Mouse (Mus musculus) kidney, embryonic 15.5 days (tissue): ENCODE data around the gene Gm10354. TPM values are rescaled to one million over a fixed set of nuclear protein-coding genes. Genes with fewer than 3 reads are reported as not detected.
A peak's percentile ranks its signal among the peaks of the same experiment; 100 is the strongest.
"Not testable (repeated sequence)": the region's sequence is repeated elsewhere in the genome, so short reads cannot be mapped to it uniquely, and the experiment has no call there.

Source experiments
- ATAC-seq: fragments of 200-750 bp; cut with Nextera tagmentation; replicated peaks from 2 replicates; pipeline ENCODE4 v1.8.0; 2017; ENCODE audit warnings: moderate TSS enrichment; ENCODE audit not compliant: low FRiP score
- H3K27ac ChIP-seq: fragments of 300-500 bp; sonication (generic); 2 replicates; pipeline ENCODE4 v1.5.1; 2015; ENCODE audit warnings: mild to moderate bottlenecking, inconsistent platforms
- H3K27me3 ChIP-seq: fragments of 300-500 bp; sonication (generic); 2 replicates; pipeline ENCODE4 v1.6.1; 2015; ENCODE audit warnings: inconsistent platforms
- H3K36me3 ChIP-seq: fragments of 300-500 bp; sonication (generic); 2 replicates; pipeline ENCODE4 v1.6.1; 2015; ENCODE audit warnings: inconsistent platforms
- H3K4me1 ChIP-seq: fragments of 300-500 bp; sonication (generic); 2 replicates; pipeline ENCODE4 v1.6.1; 2015; ENCODE audit warnings: inconsistent platforms
- H3K4me2 ChIP-seq: fragments of 300-500 bp; sonication (generic); 2 replicates; pipeline ENCODE4 v1.6.1; 2015; ENCODE audit warnings: moderate library complexity, mild to moderate bottlenecking, inconsistent platforms
- H3K4me3 ChIP-seq: fragments of 300-500 bp; sonication (generic); replicated peaks from 2 replicates; pipeline ENCODE4 v1.5.1; 2015; ENCODE audit warnings: mild to moderate bottlenecking, inconsistent platforms
- H3K9ac ChIP-seq: fragments of 300-500 bp; sonication (generic); 2 replicates; pipeline ENCODE4 v1.6.1; 2015; ENCODE audit warnings: mild to moderate bottlenecking, inconsistent platforms
- H3K9me3 ChIP-seq: fragments of 300-500 bp; sonication (generic); replicated peaks from 2 replicates; pipeline ENCODE4 v1.6.1; 2016; ENCODE audit warnings: inconsistent platforms
- WGBS: fragments of 180-500 bp; shearing (Covaris S2); methylation state at CpG from one replicate; pipeline ENCODE4 v1.1.7; 2015; ENCODE audit warnings: mixed read lengths; 5-methylcytosine and 5-hydroxymethylcytosine counted together
- polyA plus RNA-seq: library from polyadenylated mRNA; unstranded; fragments of >200 nt; fragmentation: Nextera tagmentation; extraction: Ambion mirVana; gene quantifications from 2 replicates; pipeline ENCODE4 v1.2.1, GENCODE M21; 2015

The Gm10354 gene
- polyA plus RNA-seq, 1 experiment from 2014 or later: not detected

DNA sequence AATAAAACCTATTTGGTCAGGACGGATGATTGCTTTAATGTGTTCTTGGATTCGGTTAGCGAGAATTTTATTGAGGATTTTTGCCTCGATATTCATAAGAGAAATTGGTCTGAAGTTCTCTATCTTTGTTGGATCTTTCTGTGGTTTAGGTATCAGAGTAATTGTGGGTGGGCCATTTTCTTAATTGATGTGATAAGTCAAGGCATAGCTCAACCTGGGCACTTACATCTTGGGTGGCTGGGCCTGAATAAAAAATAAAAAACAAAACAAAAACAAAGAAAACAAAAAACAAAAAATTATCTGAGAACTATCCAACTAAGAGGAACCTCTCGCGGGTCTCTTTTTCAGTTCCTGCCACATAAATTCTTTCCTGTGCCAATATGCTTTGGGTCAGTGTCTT is 15.4 kb upstream of the Gm10354 start:
- not testable (repeated sequence) for H3K4me3 ChIP-seq, H3K4me1 ChIP-seq

DNA sequence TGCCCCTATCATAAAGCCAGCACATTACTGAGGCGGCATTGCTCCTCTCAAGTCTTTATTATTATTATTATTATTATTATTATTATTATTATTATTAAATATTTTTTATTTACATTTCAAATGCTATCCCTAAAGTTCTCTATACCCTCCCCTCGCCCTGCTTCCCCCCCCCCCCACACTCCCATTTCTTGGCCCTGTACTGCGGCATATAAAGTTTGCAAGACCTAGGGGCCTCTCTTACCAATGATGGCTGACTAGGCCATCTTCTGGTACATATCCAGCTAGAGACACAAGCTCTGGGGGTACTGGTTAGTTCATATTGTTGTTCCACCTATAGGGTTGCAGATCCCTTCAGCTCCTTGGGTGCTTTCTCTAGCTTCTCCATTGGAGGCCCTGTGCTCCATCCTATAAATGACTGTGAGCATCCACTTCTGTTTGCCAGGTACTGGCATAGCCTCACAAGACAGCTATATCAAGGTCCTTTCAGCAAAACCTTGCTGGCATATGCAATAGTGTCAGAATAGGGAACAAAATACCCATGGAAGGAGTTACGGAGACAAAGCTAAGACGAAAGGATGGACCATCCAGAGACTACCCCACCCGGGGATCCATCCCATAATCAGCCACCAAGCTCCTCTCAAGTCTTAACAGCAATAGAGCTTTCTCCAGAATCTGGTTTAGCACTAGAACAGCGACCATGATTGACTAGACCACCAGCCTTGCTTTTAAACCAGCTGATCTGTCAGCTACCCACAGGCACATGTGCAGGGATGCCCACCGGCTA is 11.8 kb upstream of the Gm10354 start:
- not testable (repeated sequence) for H3K4me3 ChIP-seq, H3K36me3 ChIP-seq, H3K9ac ChIP-seq, H3K27ac ChIP-seq, H3K4me2 ChIP-seq, H3K27me3 ChIP-seq, H3K4me1 ChIP-seq
- 81% methylated on average over 8 of the region's 8 CpGs for WGBS
- peaks cover 16% of the 10 kb centered on the region for H3K9me3 ChIP-seq
- peak; percentile 66; the same call in 1 of the 2 replicates for ATAC-seq

More for the DNA sequence above, 15.4 kb upstream of the Gm10354 start:
- H3K27ac ChIP-seq, H3K4me2 ChIP-seq, H3K27me3 ChIP-seq, H3K9ac ChIP-seq, H3K36me3 ChIP-seq: not testable (repeated sequence)
- WGBS: 87% methylated on average over 6 of the region's 6 CpGs
- peak; percentile 70; the same call in 1 of the 2 replicates for ATAC-seq
- H3K9me3 ChIP-seq: peaks cover 19% of the 10 kb centered on the region

GRCm38 (mm10) chr5:14986649-14987387 is 8.1 kb upstream of the Gm10354 start:
- H3K9ac ChIP-seq, H3K4me3 ChIP-seq, H3K27me3 ChIP-seq, H3K4me2 ChIP-seq, H3K36me3 ChIP-seq, H3K4me1 ChIP-seq, H3K27ac ChIP-seq: not testable (repeated sequence)
- peaks cover 16% of the 10 kb centered on the region; the same call in 1 of the 2 replicates for H3K9me3 ChIP-seq
- peak; percentile 70; the same call in 1 of the 2 replicates for ATAC-seq
- 39% methylated on average over 6 of the region's 6 CpGs for WGBS

DNA sequence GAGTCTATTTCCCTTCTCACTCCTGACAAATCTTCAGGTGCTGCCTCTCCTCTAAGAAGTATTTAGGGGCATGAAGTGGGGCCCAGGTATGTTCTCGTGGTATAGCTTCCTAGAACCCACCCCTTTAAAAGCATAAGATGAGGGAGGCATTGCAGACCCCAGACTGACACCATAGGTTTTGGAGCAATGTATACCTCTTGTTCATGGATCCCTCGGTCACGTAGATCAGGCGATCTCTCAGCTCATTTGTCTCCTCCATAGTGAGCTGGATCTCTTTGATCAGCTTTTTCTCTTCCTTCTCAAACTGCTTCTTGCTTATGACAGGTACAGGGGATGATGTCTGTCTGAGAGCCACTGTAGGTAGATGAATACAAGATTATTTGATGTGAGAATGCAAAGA is 1.4 kb downstream of the Gm10354 start:
- not testable (repeated sequence) for H3K4me2 ChIP-seq
- 79% methylated on average over 4 of the region's 4 CpGs for WGBS

GRCm38 (mm10) chr5:14975294-14975693 is 3.4 kb downstream of the Gm10354 start:
- ATAC-seq, H3K27ac ChIP-seq, H3K4me3 ChIP-seq, H3K36me3 ChIP-seq, H3K4me1 ChIP-seq, H3K27me3 ChIP-seq, H3K9ac ChIP-seq, H3K4me2 ChIP-seq: not testable (repeated sequence)
- 67% methylated on average over 3 of the region's 4 CpGs for WGBS
- H3K9me3 ChIP-seq: peaks cover 34% of the 10 kb centered on the region

More for the DNA sequence above, 1.4 kb downstream of the Gm10354 start:
- H3K4me1 ChIP-seq, H3K9ac ChIP-seq, ATAC-seq, H3K4me3 ChIP-seq, H3K27ac ChIP-seq, H3K36me3 ChIP-seq, H3K27me3 ChIP-seq: not testable (repeated sequence)
- peaks cover 24% of the 10 kb centered on the region for H3K9me3 ChIP-seq

GRCm38 (mm10) chr5:14972841-14973240 is 5.9 kb downstream of the Gm10354 start:
- WGBS: 76% methylated on average over 3 of the region's 3 CpGs
- not testable (repeated sequence) for ATAC-seq

DNA sequence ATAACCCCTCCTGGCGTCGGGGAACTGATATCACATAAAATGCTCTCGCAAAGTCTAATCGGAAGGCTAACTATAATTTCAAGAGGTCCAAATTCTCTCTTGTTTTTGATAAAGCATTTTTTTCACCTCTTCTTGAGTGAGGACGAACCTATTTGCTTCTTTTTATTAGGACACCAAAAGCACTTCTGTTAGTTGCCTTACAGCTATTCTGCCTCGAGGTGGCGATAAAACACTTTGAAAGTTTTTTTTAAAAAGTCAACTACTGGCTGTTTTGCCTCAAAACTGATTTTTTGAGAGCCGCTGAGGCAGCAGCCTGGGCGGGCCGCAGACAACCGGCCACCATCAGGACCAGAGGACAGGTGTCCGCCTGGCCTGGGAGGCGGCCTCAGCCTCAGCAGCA is 14.9 kb downstream of the Gm10354 start:
- H3K27me3 ChIP-seq, H3K4me1 ChIP-seq, H3K27ac ChIP-seq, H3K9ac ChIP-seq, ATAC-seq, H3K4me2 ChIP-seq, H3K4me3 ChIP-seq, H3K36me3 ChIP-seq: not testable (repeated sequence)
- 80% methylated on average over 13 of the region's 13 CpGs for WGBS
- H3K9me3 ChIP-seq: peaks cover 22% of the 10 kb centered on the region

More at GRCm38 (mm10) chr5:14972841-14973240, 5.9 kb downstream of the Gm10354 start:
- H3K27me3 ChIP-seq, H3K9ac ChIP-seq, H3K4me2 ChIP-seq, H3K4me1 ChIP-seq, H3K27ac ChIP-seq, H3K4me3 ChIP-seq, H3K36me3 ChIP-seq: not testable (repeated sequence)
- peaks cover 28% of the 10 kb centered on the region for H3K9me3 ChIP-seq

GRCm38 (mm10) chr5:14961502-14961901 is 17.2 kb downstream of the Gm10354 start:
- H3K4me3 ChIP-seq, H3K9ac ChIP-seq, H3K36me3 ChIP-seq, H3K27me3 ChIP-seq, H3K4me2 ChIP-seq, H3K4me1 ChIP-seq, H3K27ac ChIP-seq: not testable (repeated sequence)
- ATAC-seq: peak; percentile 56; the same call in 1 of the 2 replicates
- peaks cover 26% of the 10 kb centered on the region for H3K9me3 ChIP-seq
- 81% methylated on average over 4 of the region's 4 CpGs for WGBS

DNA sequence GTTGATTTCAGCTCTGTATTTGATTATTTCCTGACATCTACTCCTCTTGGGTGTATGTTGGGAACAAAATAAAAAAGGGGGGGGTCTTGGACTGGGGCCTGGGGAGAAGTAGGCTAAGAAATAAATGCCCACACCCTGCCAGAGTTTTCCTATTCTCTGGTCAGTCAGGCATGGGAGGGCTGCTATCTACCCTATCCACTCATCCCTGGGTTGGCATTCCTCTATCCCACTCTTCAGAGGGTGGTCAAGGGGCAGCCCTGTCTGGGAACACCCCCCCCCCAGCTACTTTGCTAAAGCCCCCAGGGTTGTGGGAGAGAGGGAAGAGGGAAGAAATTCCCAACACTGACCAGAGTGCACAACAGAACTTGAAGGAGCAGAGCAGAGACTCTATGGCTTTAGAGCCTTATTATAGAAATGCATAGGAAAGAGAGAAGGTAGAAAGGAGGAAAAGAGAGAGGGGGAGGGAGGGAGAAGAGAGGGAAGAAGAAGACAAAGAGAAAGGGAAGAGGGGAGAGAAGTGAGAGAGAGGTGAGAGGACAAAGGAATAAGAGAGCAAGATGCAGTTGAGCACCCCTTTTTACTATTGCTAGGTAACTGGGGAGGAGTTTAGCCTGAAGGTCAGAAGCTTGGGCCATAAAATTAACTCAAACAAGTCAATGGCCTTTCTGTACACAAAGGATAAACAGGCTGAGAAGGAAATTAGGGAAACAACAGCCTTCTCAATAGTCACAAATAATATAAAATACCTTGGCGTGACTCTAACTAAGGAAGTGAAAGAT is 22.6 kb downstream of the Gm10354 start:
- not testable (repeated sequence) for H3K4me1 ChIP-seq, H3K36me3 ChIP-seq, H3K27me3 ChIP-seq, H3K4me3 ChIP-seq, H3K9ac ChIP-seq, H3K4me2 ChIP-seq, H3K27ac ChIP-seq
- 96% methylated on average over 1 of the region's 1 CpGs for WGBS
- 0 out of 2 replicates have a peak, but pooled peaks have one; percentile 9 for ATAC-seq
- H3K9me3 ChIP-seq: peaks cover 25% of the 10 kb centered on the region

- H3K36me3 ChIP-seq, H3K4me3 ChIP-seq, ATAC-seq, H3K4me2 ChIP-seq, H3K4me1 ChIP-seq, H3K27ac ChIP-seq, H3K27me3 ChIP-seq, H3K9ac ChIP-seq: not testable (repeated sequence)
- peaks cover 26% of the 10 kb centered on the region for H3K9me3 ChIP-seq
Observed at GRCm38 (mm10) chr5:14953587-14953986, 25.1 kb downstream of the Gm10354 start.

DNA sequence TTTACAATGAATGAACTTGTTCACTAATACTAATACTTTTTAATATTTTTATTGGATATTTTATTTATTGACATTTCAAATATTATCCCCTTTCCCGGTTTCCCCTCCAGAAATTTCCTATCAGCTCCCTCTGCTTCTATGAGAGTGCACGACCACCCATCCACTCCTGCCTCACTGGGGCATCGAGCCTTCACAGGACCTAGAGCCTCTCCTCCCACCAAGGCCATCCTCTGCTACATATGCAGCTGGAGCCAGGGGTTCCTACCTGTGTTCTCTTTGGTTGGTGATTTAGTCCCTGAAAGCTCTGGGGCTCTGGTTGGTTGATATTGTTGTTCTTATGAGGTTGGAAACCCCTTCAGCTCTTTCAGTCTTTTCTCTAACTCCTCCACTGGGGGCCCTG is 26.0 kb downstream of the Gm10354 start:
- H3K4me3 ChIP-seq, H3K4me2 ChIP-seq, H3K27me3 ChIP-seq, H3K4me1 ChIP-seq, H3K27ac ChIP-seq, H3K9ac ChIP-seq, H3K36me3 ChIP-seq, ATAC-seq: not testable (repeated sequence)
- peaks cover 25% of the 10 kb centered on the region for H3K9me3 ChIP-seq
- 71% methylated on average over 3 of the region's 3 CpGs for WGBS

GRCm38 (mm10) chr5:14951822-14952221 is 26.9 kb downstream of the Gm10354 start:
- peak; percentile 64 for ATAC-seq

More at GRCm38 (mm10) chr5:14951822-14952221, 26.9 kb downstream of the Gm10354 start:
- not testable (repeated sequence) for H3K4me1 ChIP-seq, H3K4me2 ChIP-seq, H3K4me3 ChIP-seq, H3K27me3 ChIP-seq, H3K9ac ChIP-seq, H3K27ac ChIP-seq, H3K36me3 ChIP-seq
- peaks cover 24% of the 10 kb centered on the region for H3K9me3 ChIP-seq
- WGBS: 69% methylated on average over 7 of the region's 7 CpGs
